Mouse (Mus musculus) ES-E14 (cell line): ENCODE data around the gene Fancg.

Experiments
- CHD2 ChIP-seq: IDR thresholded peaks from 2 replicates; pipeline ENCODE4 v1.6.1; 2014; ENCODE audit warnings: mild to moderate bottlenecking, low read depth, low read length, inconsistent platforms
- HCFC1 ChIP-seq: IDR thresholded peaks from 2 replicates; pipeline ENCODE4 v1.6.1; 2012; ENCODE audit warnings: low read length, inconsistent platforms, borderline replicate concordance; ENCODE audit not compliant: insufficient read depth
- MAFK ChIP-seq: IDR thresholded peaks from 2 replicates; pipeline ENCODE4 v1.6.1; 2014; ENCODE audit warnings: mild to moderate bottlenecking, low read depth, low read length, inconsistent platforms; ENCODE audit not compliant: insufficient read depth

- TF ChIP-seq MAFK: no peak
- no peak for TF ChIP-seq CHD2
- TF ChIP-seq HCFC1: no peak
Measured at GRCm38 (mm10) chr4:43044673-43045072, 34.4 kb upstream of the Fancg start.
